Mouse (Mus musculus): ENCODE measurements at regions not wholly inside any gene's neighbourhood (a gene's known extent, or its start where the extent isn't known, plus 50 kb on each side); places are given as distances from the start of the nearest gene placed in this dataset.

GRCm38 (mm10) chr14:99586029-99586428, 287.5 kb downstream of the Klf5 start:
- Histone ChIP-seq H3K9me3 (ENCODE audit: control insufficient read depth) (no peaks in the 10 kb centered on the region), H3K9ac (ENCODE audit: low read depth, low read length) (no peak overlapping the region), H3K36me3 (ENCODE audit: control insufficient read depth, insufficient read depth) (no peaks in the 10 kb centered on the region), H3K4me1 (replicated peaks; ENCODE audit: control insufficient read depth, insufficient read depth, low read length) (0 out of 2 replicates have a peak, but pooled peaks cover 4% of the 10 kb centered on the region), H3K27me3 (replicated peaks; ENCODE audit: control insufficient read depth, insufficient read depth, low read length) (no peaks in the 10 kb centered on the region), H3K4me2 (replicated peaks; ENCODE audit: low read depth) (0 out of 2 replicates have a peak overlapping the region, but pooled peaks have one; percentile 3), H3K4me3 (ENCODE audit: low read depth, low read length) (no peak overlapping the region), H3K27ac (ENCODE audit: low read depth, low read length) (peak overlapping the region; percentile 57; the same call in 1 of the 2 replicates)
- no peak for TF ChIP-seq CTCF (IDR thresholded peaks at IDR 0.05; ENCODE audit: low read depth)
- WGBS: 36% methylated on average over 7 of the region's 7 CpGs
- no peak for ATAC-seq

- no peaks in the 10 kb centered on the region for H3K36me3 ChIP-seq (ENCODE audit: control insufficient read depth, insufficient read depth)
Measured at GRCm38 (mm10) chr14:99590854-99591470, 292.5 kb downstream of the Klf5 start.

DNA sequence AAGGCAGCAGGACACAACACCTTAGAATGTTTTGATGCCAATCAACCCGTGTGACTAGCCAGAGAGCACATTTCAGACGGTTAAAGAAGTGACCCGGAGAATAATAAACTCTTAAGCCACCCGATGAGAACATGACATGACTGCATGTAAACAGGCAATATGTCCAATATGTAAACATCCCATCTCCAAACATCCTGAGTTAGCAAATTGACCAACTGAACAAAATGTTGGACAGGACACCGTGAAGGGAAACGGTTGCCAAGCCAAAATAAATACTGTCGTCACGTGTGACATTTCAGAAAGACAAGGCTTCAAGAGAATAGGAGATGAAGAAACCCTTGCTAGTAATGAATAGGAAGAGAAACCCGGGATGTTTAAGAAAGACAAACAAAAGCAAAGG, 294.4 kb downstream of the Klf5 start:
- H3K27me3 ChIP-seq (replicated peaks; ENCODE audit: control insufficient read depth, insufficient read depth, low read length): no peaks in the 10 kb centered on the region
- peak overlapping the region; percentile 21; the same call in 1 of the 2 replicates for H3K27ac ChIP-seq (ENCODE audit: low read depth, low read length)
- ATAC-seq: no peak
- peaks cover 9% of the 10 kb centered on the region for H3K4me1 ChIP-seq (replicated peaks; ENCODE audit: control insufficient read depth, insufficient read depth, low read length)
- 57% methylated on average over 9 of the region's 9 CpGs for WGBS
- no peaks in the 10 kb centered on the region for H3K9me3 ChIP-seq (ENCODE audit: control insufficient read depth)
- TF ChIP-seq CTCF (IDR thresholded peaks at IDR 0.05; ENCODE audit: low read depth): no peak
- no peak overlapping the region for H3K4me2 ChIP-seq (replicated peaks; ENCODE audit: low read depth)
- no peak overlapping the region for H3K9ac ChIP-seq (ENCODE audit: low read depth, low read length)
- no peaks in the 10 kb centered on the region for H3K36me3 ChIP-seq (ENCODE audit: control insufficient read depth, insufficient read depth)
- no peak overlapping the region for H3K4me3 ChIP-seq (ENCODE audit: low read depth, low read length)

More at GRCm38 (mm10) chr14:99590854-99591470, 292.5 kb downstream of the Klf5 start:
- peak overlapping the region; percentile 88 for H3K27ac ChIP-seq (ENCODE audit: low read depth, low read length)
- H3K4me1 ChIP-seq (replicated peaks; ENCODE audit: control insufficient read depth, insufficient read depth, low read length): peaks cover 9% of the 10 kb centered on the region
- no peaks in the 10 kb centered on the region for H3K9me3 ChIP-seq (ENCODE audit: control insufficient read depth)
- H3K4me2 ChIP-seq (replicated peaks; ENCODE audit: low read depth): peak overlapping the region; percentile 37; the same call in 1 of the 2 replicates
- H3K4me3 ChIP-seq (ENCODE audit: low read depth, low read length): no peak overlapping the region
- 0 out of 2 replicates have a peak overlapping the region, but pooled peaks have one; percentile 11 for H3K9ac ChIP-seq (ENCODE audit: low read depth, low read length)
- no peaks in the 10 kb centered on the region for H3K27me3 ChIP-seq (replicated peaks; ENCODE audit: control insufficient read depth, insufficient read depth, low read length)
- TF ChIP-seq CTCF (IDR thresholded peaks at IDR 0.05; ENCODE audit: low read depth): no peak
- ATAC-seq: peak; percentile 97
- WGBS: 26% methylated on average over 13 of the region's 13 CpGs

GRCm38 (mm10) chr14:99593864-99594263, 295.4 kb downstream of the Klf5 start:
- no peak overlapping the region for H3K9ac ChIP-seq (ENCODE audit: low read depth, low read length)
- ATAC-seq: no peak
- H3K27me3 ChIP-seq (replicated peaks; ENCODE audit: control insufficient read depth, insufficient read depth, low read length): no peaks in the 10 kb centered on the region
- WGBS: 78% methylated on average over 6 of the region's 6 CpGs
- no peak overlapping the region for H3K4me2 ChIP-seq (replicated peaks; ENCODE audit: low read depth)
- TF ChIP-seq CTCF (IDR thresholded peaks at IDR 0.05; ENCODE audit: low read depth): no peak
- no peaks in the 10 kb centered on the region for H3K9me3 ChIP-seq (ENCODE audit: control insufficient read depth)
- H3K4me1 ChIP-seq (replicated peaks; ENCODE audit: control insufficient read depth, insufficient read depth, low read length): peaks cover 8% of the 10 kb centered on the region
- no peak overlapping the region for H3K4me3 ChIP-seq (ENCODE audit: low read depth, low read length)
- no peaks in the 10 kb centered on the region for H3K36me3 ChIP-seq (ENCODE audit: control insufficient read depth, insufficient read depth)
- H3K27ac ChIP-seq (ENCODE audit: low read depth, low read length): no peak overlapping the region

GRCm38 (mm10) chr14:99601900-99602299, 303.4 kb downstream of the Klf5 start:
- WGBS: 68% methylated on average over 5 of the region's 5 CpGs
- Histone ChIP-seq H3K9me3 (ENCODE audit: control insufficient read depth) (no peaks in the 10 kb centered on the region), H3K4me1 (replicated peaks; ENCODE audit: control insufficient read depth, insufficient read depth, low read length) (0 out of 2 replicates have a peak, but pooled peaks cover 4% of the 10 kb centered on the region), H3K9ac (ENCODE audit: low read depth, low read length) (no peak overlapping the region), H3K4me3 (ENCODE audit: low read depth, low read length) (no peak overlapping the region), H3K27ac (ENCODE audit: low read depth, low read length) (no peak overlapping the region), H3K36me3 (ENCODE audit: control insufficient read depth, insufficient read depth) (no peaks in the 10 kb centered on the region), H3K27me3 (replicated peaks; ENCODE audit: control insufficient read depth, insufficient read depth, low read length) (no peaks in the 10 kb centered on the region), H3K4me2 (replicated peaks; ENCODE audit: low read depth) (no peak overlapping the region)
- TF ChIP-seq CTCF (IDR thresholded peaks at IDR 0.05; ENCODE audit: low read depth): no peak
- ATAC-seq: no peak

DNA sequence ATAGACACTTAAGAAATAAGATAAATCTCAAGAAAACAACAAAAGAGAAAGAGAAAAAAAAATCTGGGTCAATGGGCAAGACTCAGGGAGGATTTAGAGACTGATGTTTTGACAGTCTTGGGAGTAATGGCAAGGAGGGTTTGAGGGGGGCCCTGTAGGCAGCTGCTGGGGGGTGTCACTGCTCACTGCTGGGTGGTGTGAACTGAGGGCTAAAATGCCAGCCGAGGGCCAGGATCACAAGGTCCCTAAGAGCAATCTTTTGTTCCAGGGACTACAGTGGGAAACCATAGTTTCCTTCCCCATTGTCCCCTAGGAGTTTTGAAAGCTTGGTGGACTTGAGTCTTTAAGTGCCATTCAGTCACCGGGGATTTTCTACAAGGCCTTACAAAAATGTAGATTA, 304.8 kb downstream of the Klf5 start:
- Histone ChIP-seq H3K36me3 (ENCODE audit: control insufficient read depth, insufficient read depth) (no peaks in the 10 kb centered on the region), H3K9me3 (ENCODE audit: control insufficient read depth) (no peaks in the 10 kb centered on the region), H3K4me1 (replicated peaks; ENCODE audit: control insufficient read depth, insufficient read depth, low read length) (peaks cover 2% of the 10 kb centered on the region; the same call in 1 of the 2 replicates), H3K27me3 (replicated peaks; ENCODE audit: control insufficient read depth, insufficient read depth, low read length) (no peaks in the 10 kb centered on the region), H3K4me3 (ENCODE audit: low read depth, low read length) (no peak overlapping the region), H3K4me2 (replicated peaks; ENCODE audit: low read depth) (no peak overlapping the region), H3K27ac (ENCODE audit: low read depth, low read length) (no peak overlapping the region), H3K9ac (ENCODE audit: low read depth, low read length) (no peak overlapping the region)
- 44% methylated on average over 2 of the region's 2 CpGs for WGBS
- ATAC-seq: no peak
- no peak for TF ChIP-seq CTCF (IDR thresholded peaks at IDR 0.05; ENCODE audit: low read depth)

Measured in intestine, postnatal 0 days (tissue).